Mouse (Mus musculus) left cerebral cortex, adult 2 months (tissue): ENCODE data around the gene Lsm4. TPM values are rescaled to one million over a fixed set of nuclear protein-coding genes. Genes with fewer than 3 reads are reported as not detected.
A peak's percentile ranks its signal among the peaks of the same experiment; 100 is the strongest.

ENCODE experiments used
- DNase-seq, 2 experiments: peaks; one replicate each; pipeline ENCODE4 v3.0.0; 2021 to 2022; ENCODE audit warnings: low spot score in 2 of 2, mixed read lengths in 1 of 2; ENCODE audit errors: extremely low spot score in 1 of 2
- H3K27ac ChIP-seq: fragments of 200-600 bp; 2 replicates; pipeline ENCODE4 v1.8.1; 2022
- H3K4me3 ChIP-seq: fragments of 200-600 bp; 2 replicates; pipeline ENCODE4 v1.8.1; 2022
- CTCF ChIP-seq: fragments of 200-600 bp; IDR thresholded peaks from 2 replicates; pipeline ENCODE4 v1.8.1; 2022; ENCODE audit warnings: antibody characterized with exemption, mild to moderate bottlenecking, moderate library complexity
- intact Hi-C: fragments of 180-260 bp; cut with DNase I; formaldehyde crosslinking; loops from one replicate; pipeline ENCODE4 v1.15.1; 2025
- long read RNA-seq, 2 experiments: library from polyadenylated mRNA; stranded (forward); transcript quantifications; one replicate each; pipeline ENCODE4 v2.0.0; 2021; ENCODE audit warnings: borderline mapping rate in 2 of 2
- total RNA-seq, 2 experiments: library from RNA; stranded (reverse); gene quantifications; 2 replicates each; pipeline ENCODE4 v1.2.3; 2021

Lsm4 gene
- total RNA-seq, result 10 to 100 TPM; 62.1 to 62.9 TPM
- long read RNA-seq, experiment 1, transcript Lsm4-201 (5 exons, 925 nt), result major isoform, 60 of 78 reads
- long read RNA-seq, experiment 1, partial matches to known transcripts, result 13 of 78 reads
- long read RNA-seq, experiment 1, other reads (novel, unspliced or antisense), result 3 of 78 reads
- long read RNA-seq, experiment 2, transcript Lsm4-201 (5 exons, 925 nt), result major isoform, 43 of 49 reads
- long read RNA-seq, experiment 2, partial matches to known transcripts, result 3 of 49 reads
- long read RNA-seq, experiment 2, other reads (novel, unspliced or antisense), result 3 of 49 reads

DNA sequence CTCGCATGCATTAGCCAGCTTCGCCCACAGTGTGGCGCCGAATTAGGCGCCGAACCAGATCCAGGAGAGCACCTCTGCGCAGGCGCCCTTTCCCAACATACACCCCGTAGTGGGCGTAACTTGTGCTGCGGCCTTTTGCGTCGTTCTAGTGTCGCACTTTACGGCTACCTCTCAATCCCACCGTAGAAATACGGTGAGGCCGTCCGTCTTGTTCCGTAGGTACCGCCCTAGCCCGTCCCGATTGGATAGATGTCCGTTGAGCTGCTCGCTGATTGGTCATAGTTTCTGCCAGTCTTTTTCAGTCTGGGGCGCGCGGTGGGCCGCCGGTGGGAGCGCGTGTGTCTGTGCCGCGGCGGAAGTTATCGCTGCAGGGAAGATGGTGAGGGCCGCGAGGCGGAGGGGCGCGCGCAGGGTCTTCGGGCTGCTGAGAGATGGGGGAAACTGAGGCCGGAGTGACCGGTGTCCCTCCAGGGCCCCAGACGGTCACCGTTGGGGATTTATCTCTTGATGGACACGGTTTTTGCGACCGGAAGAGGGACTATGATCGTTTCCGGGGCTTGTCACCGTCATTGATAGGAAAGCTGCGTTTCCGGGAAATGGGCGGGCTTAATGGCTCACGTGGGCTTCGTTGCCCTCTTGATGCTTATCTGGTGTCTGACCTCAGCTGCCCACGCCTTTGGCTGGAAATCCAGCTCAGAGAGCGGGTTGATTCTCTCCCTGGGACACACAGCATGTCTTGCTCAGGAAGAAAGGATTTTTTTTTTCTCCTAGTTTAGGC lies at the start of gene Lsm4:
Lsm4 (plus strand) TSS at position 170 of the 778 bp plus-strand sequence.
- intact Hi-C loops, result loop anchor here (1.0 kb wide), 1 partner anchor 27 kb away; no protein-coding TSS in a partner anchor
- H3K4me3 ChIP-seq, result peak within 1 kb of the TSS; percentile 92
- peak; percentile 98 to 99 for DNase-seq
- H3K27ac ChIP-seq, result peak within 1 kb of the TSS; percentile 98
- TF ChIP-seq CTCF, result peak; percentile 78

DNA sequence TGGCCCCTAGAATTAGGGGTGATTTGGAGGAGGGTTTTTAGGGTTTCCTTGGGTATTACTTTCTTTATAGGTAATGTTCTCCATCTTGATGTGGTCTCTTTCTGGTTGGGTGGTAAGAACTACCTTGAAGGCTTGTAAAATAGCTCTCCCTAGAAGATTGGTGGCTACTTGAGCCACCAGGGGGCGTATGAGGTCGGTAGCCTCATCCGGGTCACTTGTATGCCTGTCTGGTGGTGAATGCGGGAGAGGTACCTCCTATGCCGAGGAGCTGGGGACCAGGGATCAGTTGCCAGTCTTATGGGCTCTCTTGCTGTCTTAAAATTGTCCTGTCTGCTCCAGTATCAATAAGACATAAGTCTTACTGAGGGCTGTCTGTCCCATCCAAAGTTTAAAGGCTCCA lies 47.9 kb upstream of the Lsm4 start:
- TF ChIP-seq CTCF, result peak; percentile 52
- no peak overlapping the region for H3K4me3 ChIP-seq
- intact Hi-C loops, result no loop called here
- no peak overlapping the region for H3K27ac ChIP-seq
- DNase-seq, result no peak

DNA sequence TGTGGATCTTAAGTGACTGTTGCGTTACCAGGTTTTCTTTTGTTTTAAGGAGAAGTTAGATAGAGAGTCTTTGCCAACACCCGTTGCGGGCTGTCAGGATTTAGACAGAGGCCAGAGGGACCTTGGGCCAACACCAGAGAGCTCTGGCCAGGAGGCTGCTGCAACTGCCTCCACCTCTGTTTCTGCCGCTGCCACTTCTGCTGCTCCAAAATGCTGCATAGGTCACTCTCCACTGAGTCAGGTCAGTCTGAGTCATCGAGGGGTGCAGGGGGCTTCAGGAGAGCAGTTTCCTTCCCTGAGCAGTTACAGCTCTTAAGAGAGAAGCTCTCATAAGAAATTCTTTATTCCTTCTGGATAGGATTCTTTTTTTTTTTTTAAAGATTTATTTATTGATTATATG lies 46.0 kb upstream of the Lsm4 start:
- Histone ChIP-seq H3K4me3 (no peak overlapping the region), H3K27ac (no peak overlapping the region)
- DNase-seq, result no peak
- no peak for TF ChIP-seq CTCF
- intact Hi-C loops, result no loop called here

DNA sequence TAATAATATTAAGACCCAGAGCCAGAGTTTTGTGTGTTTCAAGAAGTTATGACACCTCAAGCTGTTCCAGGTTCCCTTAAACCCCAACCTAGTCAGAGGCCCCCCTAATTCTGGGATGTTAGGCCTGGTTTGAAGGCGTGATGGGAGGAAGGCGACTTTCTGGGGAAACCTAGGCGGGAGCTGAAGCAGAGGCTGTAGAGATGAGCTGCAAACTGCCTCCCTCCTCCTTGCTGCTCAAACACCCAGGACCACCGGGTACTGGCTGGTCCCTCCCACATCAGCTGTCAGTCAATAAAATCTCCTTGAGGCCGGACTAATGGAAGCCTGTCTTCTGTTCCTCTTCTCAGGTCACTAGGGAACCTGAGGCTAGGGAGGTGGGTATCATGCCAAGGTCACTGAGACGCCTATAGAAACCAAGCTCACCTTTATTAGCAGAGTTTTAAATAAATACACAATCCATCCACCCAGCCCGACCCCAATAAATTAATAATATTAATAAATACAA lies 44.0 kb upstream of the Lsm4 start:
- intact Hi-C loops, result loop anchor here (2.0 kb wide), 1 partner anchor 16 kb away; no protein-coding TSS in a partner anchor
- no peak for TF ChIP-seq CTCF
- H3K27ac ChIP-seq, result peak overlapping the region; percentile 87

DNA sequence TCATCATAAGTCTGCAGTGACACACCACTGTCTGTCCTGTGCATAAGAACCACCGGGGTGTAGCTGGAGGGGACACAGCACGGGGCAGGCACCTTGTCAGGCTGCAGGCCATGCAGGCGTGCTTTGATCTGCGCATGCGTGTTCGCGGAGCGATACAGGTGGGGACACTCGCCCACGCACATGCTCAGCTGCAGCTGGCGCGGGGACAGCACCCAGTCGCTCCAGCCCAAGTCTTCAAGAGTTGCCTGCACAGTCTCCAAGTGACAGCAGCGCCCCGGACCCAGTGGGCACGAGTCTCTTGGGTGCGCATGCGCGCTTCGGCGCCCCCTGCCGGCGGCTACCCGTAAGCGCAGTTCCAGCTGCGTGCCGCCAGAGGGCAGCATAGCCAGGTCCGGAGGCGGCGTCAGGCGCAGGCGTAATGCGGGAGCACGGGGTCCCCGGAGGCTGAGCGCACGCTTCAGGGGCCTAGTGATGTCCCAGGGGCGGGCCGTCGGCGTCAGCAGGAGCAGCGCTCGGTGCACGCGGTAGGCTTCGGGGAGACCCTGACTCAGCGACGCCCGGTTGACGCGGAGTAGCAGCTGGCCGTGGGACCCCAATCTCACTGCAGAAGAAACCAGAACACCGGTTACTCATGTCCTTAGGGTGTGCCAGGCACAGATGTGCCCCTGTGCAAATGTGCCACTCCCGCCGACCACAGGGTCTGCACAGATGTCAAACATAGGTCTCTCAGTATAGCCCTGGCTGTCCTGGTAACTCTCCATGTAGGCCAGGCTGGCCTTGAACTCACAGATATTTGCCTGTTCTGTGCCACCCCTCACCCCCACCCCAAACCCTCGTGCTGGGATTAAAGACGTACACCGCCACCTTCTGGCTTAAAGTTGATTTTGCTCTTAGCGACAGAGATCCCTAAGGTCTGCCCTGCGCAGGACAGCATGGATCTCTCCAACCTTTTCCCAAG lies 43.2 kb upstream of the Lsm4 start:
- intact Hi-C loops, result loop anchor here (2.0 kb wide), 2 partner anchors 17 to 23 kb away; no protein-coding TSS in a partner anchor
- peak; percentile 10 for TF ChIP-seq CTCF
- H3K27ac ChIP-seq, result peak overlapping the region; percentile 87

More for the DNA sequence above, 44.0 kb upstream of the Lsm4 start:
- H3K4me3 ChIP-seq, result peak overlapping the region; percentile 56; the same call in 1 of the 2 replicates
- DNase-seq, result no peak

DNA sequence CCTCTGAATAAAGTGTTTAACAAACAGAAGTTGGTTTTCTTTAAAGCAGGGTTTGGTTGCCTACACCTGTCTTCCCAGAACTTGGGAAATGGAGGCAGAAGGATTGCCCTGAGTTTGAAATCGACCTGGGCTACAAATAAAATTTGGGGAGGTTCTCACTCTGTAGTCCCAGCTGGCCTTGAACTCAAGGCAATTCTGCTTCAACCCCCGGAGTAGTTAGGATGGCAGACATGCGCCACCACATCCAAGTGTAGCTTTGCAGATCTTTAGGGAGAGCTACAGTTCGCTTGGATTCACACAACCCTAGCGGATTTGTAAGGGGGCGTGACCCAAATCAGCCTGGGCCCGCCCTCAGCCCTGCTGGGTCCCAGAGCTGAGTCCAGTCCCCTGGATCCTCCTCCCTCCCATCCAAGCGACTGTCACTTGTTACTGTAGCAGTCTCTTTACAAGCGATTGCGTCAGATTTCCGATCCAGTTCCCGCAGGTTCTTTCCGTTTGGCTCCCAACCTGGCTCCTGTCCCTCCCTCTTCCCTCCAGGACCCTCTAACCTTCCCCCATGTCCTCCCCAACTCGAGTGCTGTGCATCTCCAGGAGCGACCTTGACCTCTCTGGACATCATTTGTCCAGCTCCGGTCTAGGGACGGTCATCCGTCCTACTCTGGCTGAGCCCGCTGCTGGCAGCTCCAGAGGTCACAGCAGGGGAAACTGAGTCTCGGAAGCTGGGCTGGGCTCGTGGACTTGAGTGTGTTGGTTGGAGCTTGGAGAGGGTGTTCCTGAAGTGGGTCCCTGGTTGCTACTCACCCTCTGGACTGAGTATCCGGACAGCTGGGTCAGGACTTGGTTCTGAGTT lies 42.3 kb upstream of the Lsm4 start:
- H3K27ac ChIP-seq, result peak overlapping the region; percentile 87
- intact Hi-C loops, result loop anchor here (2.0 kb wide), 1 partner anchor 22 kb away; no protein-coding TSS in a partner anchor

More for the DNA sequence above, 43.2 kb upstream of the Lsm4 start:
- H3K4me3 ChIP-seq, result peak overlapping the region; percentile 56
- peak; percentile 94 to 96 for DNase-seq

DNA sequence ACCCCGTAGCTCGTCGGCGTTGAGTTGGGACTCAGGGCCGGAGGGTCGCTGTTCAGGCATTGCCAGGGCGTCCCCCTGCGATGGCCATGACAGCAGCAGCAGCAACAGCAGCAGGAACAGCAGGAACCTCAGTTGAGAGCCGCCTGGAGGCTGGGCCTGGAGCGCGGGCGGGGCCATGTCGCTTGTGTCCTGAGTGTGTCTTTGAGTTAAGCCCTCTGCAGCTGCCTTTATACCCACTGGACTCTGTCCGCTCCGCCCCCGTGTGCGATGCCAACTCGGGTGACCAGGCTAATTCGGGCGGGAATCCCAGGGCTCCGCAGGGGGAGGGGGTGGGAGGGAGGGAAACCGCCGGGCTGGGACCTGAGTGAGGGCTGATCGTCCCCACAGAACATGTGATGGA lies 41.6 kb upstream of the Lsm4 start:
- Histone ChIP-seq H3K27ac (no peak overlapping the region), H3K4me3 (no peak overlapping the region)
- no peak for TF ChIP-seq CTCF
- no peak for DNase-seq
- intact Hi-C loops, result loop anchor here (2.0 kb wide), 1 partner anchor 21 kb away; no protein-coding TSS in a partner anchor

More for the DNA sequence above, 42.3 kb upstream of the Lsm4 start:
- H3K4me3 ChIP-seq, result no peak overlapping the region
- DNase-seq, result peak in 1 of 2 experiments; percentile 24
- TF ChIP-seq CTCF, result no peak

DNA sequence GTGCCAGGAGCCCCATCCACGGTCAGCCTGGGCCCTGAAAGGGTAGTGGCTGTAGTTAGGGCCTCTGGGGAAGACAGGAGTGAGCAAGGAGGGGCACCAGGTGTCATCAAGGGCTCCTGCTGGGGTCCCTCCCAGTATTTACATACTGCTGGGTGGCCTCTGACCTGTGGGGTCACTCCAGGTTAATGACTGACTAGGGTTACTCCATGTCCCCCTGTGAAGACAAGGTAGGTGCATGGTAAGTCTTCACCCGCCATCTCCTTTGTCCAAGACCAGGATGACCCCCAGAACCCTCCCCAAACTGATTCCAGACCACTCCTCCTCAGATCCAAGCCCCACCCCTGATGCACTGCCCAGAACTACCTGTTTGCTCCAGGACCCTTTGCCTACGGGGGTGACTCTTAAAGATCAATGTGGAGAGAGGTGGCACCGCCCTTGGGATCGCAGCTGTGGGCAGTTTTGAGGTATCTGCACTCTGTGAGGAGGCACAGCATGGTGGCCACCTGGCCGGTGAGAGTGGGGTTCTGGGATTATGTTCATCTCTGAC lies 40.6 kb upstream of the Lsm4 start, which contains the start of gene Gdf15:
Gdf15 (minus strand) TSS at position 111 of the 547 bp plus-strand sequence.
- Histone ChIP-seq H3K4me3 (no peak within 1 kb of the TSS), H3K27ac (no peak within 1 kb of the TSS)
- DNase-seq, result no peak
- no peak for TF ChIP-seq CTCF
- intact Hi-C loops, result no loop called here

DNA sequence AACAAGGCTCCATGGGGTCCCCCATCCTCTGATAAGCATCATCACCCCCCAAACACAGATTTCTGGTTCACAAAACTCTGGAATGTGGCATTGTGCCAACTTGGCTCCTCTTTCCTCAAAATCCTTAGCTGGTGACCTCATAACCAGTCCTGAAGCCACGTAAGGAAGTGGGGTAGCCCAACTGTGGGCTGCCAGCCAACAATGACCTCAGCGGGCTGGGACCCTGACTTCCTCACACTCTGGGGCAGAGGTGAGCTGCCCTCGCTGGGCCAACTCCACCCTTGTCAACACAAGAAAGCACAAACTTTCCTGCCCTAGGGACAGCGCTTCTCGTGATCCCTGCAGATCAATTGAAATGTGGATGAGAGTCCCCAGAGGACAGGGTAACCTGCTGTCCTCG lies 39.0 kb upstream of the Lsm4 start:
- Histone ChIP-seq H3K27ac (no peak overlapping the region), H3K4me3 (no peak overlapping the region)
- TF ChIP-seq CTCF, result no peak
- intact Hi-C loops, result no loop called here
- no peak for DNase-seq

DNA sequence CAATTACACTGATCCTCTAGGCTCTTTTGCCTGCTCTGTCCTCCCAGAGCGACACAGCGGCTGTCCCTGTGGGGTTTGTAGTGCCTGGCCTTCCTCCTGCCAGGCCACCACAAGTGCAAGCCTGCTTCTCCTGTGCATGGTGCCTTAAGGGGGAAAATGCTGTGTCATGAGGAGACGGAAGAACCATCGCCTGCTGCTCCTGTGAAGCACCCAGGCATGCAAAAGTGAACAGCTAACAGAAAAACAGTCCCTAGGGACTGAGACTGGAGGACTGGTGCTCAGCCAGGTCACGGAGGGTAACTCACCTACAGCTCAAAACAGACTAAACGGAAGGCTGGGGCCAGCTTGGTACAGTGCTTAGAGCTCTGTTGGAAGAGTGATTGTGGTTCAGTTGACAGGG lies 37.5 kb upstream of the Lsm4 start:
- TF ChIP-seq CTCF, result no peak
- H3K4me3 ChIP-seq, result no peak overlapping the region
- intact Hi-C loops, result no loop called here
- H3K27ac ChIP-seq, result no peak overlapping the region
- no peak for DNase-seq
